Mouse (Mus musculus): ENCODE measurements around the gene Rapgefl1.

Gene Rapgefl1

GRCm38 (mm10) chr11:98835725-98836124 is 860 bp upstream of the Rapgefl1 start:
- DNase-seq (ENCODE audit: low read depth, low spot score): no peak
- Histone ChIP-seq H3K27me3 (ENCODE audit: control insufficient read depth, insufficient read depth, low read length, poor library complexity, severe bottlenecking) (no peaks in the 10 kb centered on the region), H3K36me3 (ENCODE audit: control insufficient read depth, insufficient read depth, low read length, poor library complexity, severe bottlenecking) (peaks cover 19% of the 10 kb centered on the region)

- no peak for DNase-seq (ENCODE audit: low read depth, low spot score)
- H3K36me3 ChIP-seq (ENCODE audit: control insufficient read depth, insufficient read depth, low read length, poor library complexity, severe bottlenecking): peaks cover 17% of the 10 kb centered on the region
- H3K27me3 ChIP-seq (ENCODE audit: control insufficient read depth, insufficient read depth, low read length, poor library complexity, severe bottlenecking): no peaks in the 10 kb centered on the region
Observed at GRCm38 (mm10) chr11:98836128-98836527, 457 bp upstream of the Rapgefl1 start.

- peak; percentile 24 for DNase-seq (ENCODE audit: low read depth, low spot score)
- Histone ChIP-seq H3K36me3 (ENCODE audit: control insufficient read depth, insufficient read depth, low read length, poor library complexity, severe bottlenecking) (peaks cover 8% of the 10 kb centered on the region; the same call in 1 of the 2 replicates), H3K27me3 (ENCODE audit: control insufficient read depth, insufficient read depth, low read length, poor library complexity, severe bottlenecking) (no peaks in the 10 kb centered on the region)
Observed at GRCm38 (mm10) chr11:98837231-98837704, 683 bp downstream of the Rapgefl1 start.

- DNase-seq (ENCODE audit: low read depth, low spot score): no peak
- Histone ChIP-seq H3K27me3 (ENCODE audit: control insufficient read depth, insufficient read depth, low read length, poor library complexity, severe bottlenecking) (no peaks in the 10 kb centered on the region), H3K36me3 (ENCODE audit: control insufficient read depth, insufficient read depth, low read length, poor library complexity, severe bottlenecking) (peaks cover 5% of the 10 kb centered on the region; the same call in 1 of the 2 replicates)
Observed at GRCm38 (mm10) chr11:98837917-98838316, 1.3 kb downstream of the Rapgefl1 start.

- no peak for DNase-seq (ENCODE audit: low read depth, low spot score)
- Histone ChIP-seq H3K36me3 (ENCODE audit: control insufficient read depth, insufficient read depth, low read length, poor library complexity, severe bottlenecking) (peaks cover 3% of the 10 kb centered on the region; the same call in 1 of the 2 replicates), H3K27me3 (ENCODE audit: control insufficient read depth, insufficient read depth, low read length, poor library complexity, severe bottlenecking) (no peaks in the 10 kb centered on the region)
Observed at GRCm38 (mm10) chr11:98838512-98838911, 1.9 kb downstream of the Rapgefl1 start.

GRCm38 (mm10) chr11:98839402-98839801 is 2.8 kb downstream of the Rapgefl1 start:
- Histone ChIP-seq H3K27me3 (ENCODE audit: control insufficient read depth, insufficient read depth, low read length, poor library complexity, severe bottlenecking) (no peaks in the 10 kb centered on the region), H3K36me3 (ENCODE audit: control insufficient read depth, insufficient read depth, low read length, poor library complexity, severe bottlenecking) (no peaks in the 10 kb centered on the region)
- DNase-seq (ENCODE audit: low read depth, low spot score): no peak

- peak; percentile 60 for DNase-seq (ENCODE audit: low read depth, low spot score)
- no peaks in the 10 kb centered on the region for H3K36me3 ChIP-seq (ENCODE audit: control insufficient read depth, insufficient read depth, low read length, poor library complexity, severe bottlenecking)
- H3K27me3 ChIP-seq (ENCODE audit: control insufficient read depth, insufficient read depth, low read length, poor library complexity, severe bottlenecking): no peaks in the 10 kb centered on the region
Observed at GRCm38 (mm10) chr11:98839897-98840296, 3.3 kb downstream of the Rapgefl1 start.

- no peak for DNase-seq (ENCODE audit: low read depth, low spot score)
- no peaks in the 10 kb centered on the region for H3K36me3 ChIP-seq (ENCODE audit: control insufficient read depth, insufficient read depth, low read length, poor library complexity, severe bottlenecking)
- no peaks in the 10 kb centered on the region for H3K27me3 ChIP-seq (ENCODE audit: control insufficient read depth, insufficient read depth, low read length, poor library complexity, severe bottlenecking)
Observed at GRCm38 (mm10) chr11:98846016-98846415, 9.4 kb downstream of the Rapgefl1 start.

- H3K36me3 ChIP-seq (ENCODE audit: control insufficient read depth, insufficient read depth, low read length, poor library complexity, severe bottlenecking): no peaks in the 10 kb centered on the region
- no peaks in the 10 kb centered on the region for H3K27me3 ChIP-seq (ENCODE audit: control insufficient read depth, insufficient read depth, low read length, poor library complexity, severe bottlenecking)
- DNase-seq (ENCODE audit: low read depth, low spot score): no peak
Observed at GRCm38 (mm10) chr11:98846865-98847604, 10.4 kb downstream of the Rapgefl1 start.

- Histone ChIP-seq H3K27me3 (ENCODE audit: control insufficient read depth, insufficient read depth, low read length, poor library complexity, severe bottlenecking) (no peaks in the 10 kb centered on the region), H3K36me3 (ENCODE audit: control insufficient read depth, insufficient read depth, low read length, poor library complexity, severe bottlenecking) (no peaks in the 10 kb centered on the region)
- no peak for DNase-seq (ENCODE audit: low read depth, low spot score)
Observed at GRCm38 (mm10) chr11:98849196-98849894, 12.8 kb downstream of the Rapgefl1 start.

GRCm38 (mm10) chr11:98850100-98851093 is 13.8 kb downstream of the Rapgefl1 start:
- DNase-seq (ENCODE audit: low read depth, low spot score): no peak
- Histone ChIP-seq H3K36me3 (ENCODE audit: control insufficient read depth, insufficient read depth, low read length, poor library complexity, severe bottlenecking) (no peaks in the 10 kb centered on the region), H3K27me3 (ENCODE audit: control insufficient read depth, insufficient read depth, low read length, poor library complexity, severe bottlenecking) (no peaks in the 10 kb centered on the region)

- Histone ChIP-seq H3K27me3 (ENCODE audit: control insufficient read depth, insufficient read depth, low read length, poor library complexity, severe bottlenecking) (no peaks in the 10 kb centered on the region), H3K36me3 (ENCODE audit: control insufficient read depth, insufficient read depth, low read length, poor library complexity, severe bottlenecking) (no peaks in the 10 kb centered on the region)
- no peak for DNase-seq (ENCODE audit: low read depth, low spot score)
Observed at GRCm38 (mm10) chr11:98854116-98854515, 17.5 kb downstream of the Rapgefl1 start.

- H3K27me3 ChIP-seq (ENCODE audit: control insufficient read depth, insufficient read depth, low read length, poor library complexity, severe bottlenecking): no peaks in the 10 kb centered on the region
- DNase-seq (ENCODE audit: low read depth, low spot score): no peak
- no peaks in the 10 kb centered on the region for H3K36me3 ChIP-seq (ENCODE audit: control insufficient read depth, insufficient read depth, low read length, poor library complexity, severe bottlenecking)
Observed at GRCm38 (mm10) chr11:98854659-98855058, 18.1 kb downstream of the Rapgefl1 start.

Data from splenic B cell, adult 2 months (primary cell).